Mouse (Mus musculus) hindbrain, embryonic 13.5 days (tissue): ENCODE data around the gene Gm45337. TPM values are rescaled to one million over a fixed set of nuclear protein-coding genes. Genes with fewer than 3 reads are reported as not detected.
"Not testable (repeated sequence)": the region's sequence is repeated elsewhere in the genome, so short reads cannot be mapped to it uniquely, and the experiment has no call there.

Experiments used
- ATAC-seq: fragments of 200-750 bp; cut with Nextera tagmentation; 2 replicates; pipeline ENCODE4 v1.8.0; 2017; ENCODE audit warnings: moderate TSS enrichment; ENCODE audit not compliant: low FRiP score
- H3K27ac ChIP-seq: fragments of 300-500 bp; sonication (generic); 2 replicates; pipeline ENCODE4 v1.5.1; 2015; ENCODE audit warnings: inconsistent platforms, mild to moderate bottlenecking, moderate library complexity
- H3K27me3 ChIP-seq: fragments of 300-500 bp; sonication (generic); 2 replicates; pipeline ENCODE4 v1.6.1; 2015; ENCODE audit warnings: mild to moderate bottlenecking, inconsistent platforms
- H3K36me3 ChIP-seq: fragments of 300-500 bp; sonication (generic); 2 replicates; pipeline ENCODE4 v1.6.1; 2015; ENCODE audit warnings: mild to moderate bottlenecking, inconsistent platforms
- H3K4me1 ChIP-seq: fragments of 300-500 bp; sonication (generic); replicated peaks from 2 replicates; pipeline ENCODE4 v1.6.1; 2015; ENCODE audit warnings: inconsistent platforms
- H3K4me2 ChIP-seq: fragments of 300-500 bp; sonication (generic); 2 replicates; pipeline ENCODE4 v1.6.1; 2015; ENCODE audit warnings: inconsistent platforms, mild to moderate bottlenecking, moderate library complexity
- H3K4me3 ChIP-seq: fragments of 300-500 bp; sonication (generic); 2 replicates; pipeline ENCODE4 v1.5.1; 2015; ENCODE audit warnings: mild to moderate bottlenecking, inconsistent platforms
- H3K9ac ChIP-seq: fragments of 300-500 bp; sonication (generic); 2 replicates; pipeline ENCODE4 v1.6.1; 2015; ENCODE audit warnings: mild to moderate bottlenecking, inconsistent platforms
- H3K9me3 ChIP-seq: fragments of 300-500 bp; sonication (generic); 2 replicates; pipeline ENCODE4 v1.6.1; 2016; ENCODE audit warnings: inconsistent platforms
- WGBS: fragments of 180-500 bp; shearing (Covaris S2); methylation state at CpG from one replicate; pipeline ENCODE4 v1.1.7; 2015; 5-methylcytosine and 5-hydroxymethylcytosine counted together
- polyA plus RNA-seq: library from polyadenylated mRNA; unstranded; fragments of >200 nt; fragmentation: Nextera tagmentation; extraction: Ambion mirVana; gene quantifications from 2 replicates; pipeline ENCODE4 v1.2.1, GENCODE M21; 2015

The Gm45337 gene
- polyA plus RNA-seq, 1 experiment from 2014 or later: not detected

DNA sequence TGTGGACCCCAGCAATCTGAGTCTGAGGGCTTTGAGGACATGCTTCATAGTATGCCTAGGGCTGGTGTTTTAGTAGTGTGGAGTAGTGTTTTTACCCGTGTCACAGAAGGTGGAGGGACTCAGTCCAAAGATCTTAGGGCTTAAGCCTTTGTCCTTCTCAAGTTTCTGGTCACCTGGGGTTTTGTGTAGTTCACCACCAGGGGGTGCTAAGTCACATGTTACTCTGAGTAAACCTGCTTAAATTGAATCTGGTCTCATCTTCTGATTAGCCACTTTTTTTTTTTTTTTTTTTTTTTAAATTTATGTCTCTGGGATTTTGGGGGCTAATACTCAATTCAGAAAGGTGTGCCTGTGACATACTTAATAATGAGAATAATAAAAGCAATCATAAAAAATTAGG lies 1.6 kb upstream of the Gm45337 start:
- Histone ChIP-seq H3K36me3 (no peaks in the 10 kb centered on the region), H3K9me3 (no peaks in the 10 kb centered on the region), H3K9ac (no peak overlapping the region), H3K4me3 (no peak overlapping the region), H3K4me2 (no peak overlapping the region), H3K27me3 (peaks cover 6% of the 10 kb centered on the region; the same call in 1 of the 2 replicates), H3K27ac (no peak overlapping the region), H3K4me1 (no peaks in the 10 kb centered on the region)
- 10% methylated on average over 1 of the region's 1 CpGs for WGBS
- no peak for ATAC-seq

DNA sequence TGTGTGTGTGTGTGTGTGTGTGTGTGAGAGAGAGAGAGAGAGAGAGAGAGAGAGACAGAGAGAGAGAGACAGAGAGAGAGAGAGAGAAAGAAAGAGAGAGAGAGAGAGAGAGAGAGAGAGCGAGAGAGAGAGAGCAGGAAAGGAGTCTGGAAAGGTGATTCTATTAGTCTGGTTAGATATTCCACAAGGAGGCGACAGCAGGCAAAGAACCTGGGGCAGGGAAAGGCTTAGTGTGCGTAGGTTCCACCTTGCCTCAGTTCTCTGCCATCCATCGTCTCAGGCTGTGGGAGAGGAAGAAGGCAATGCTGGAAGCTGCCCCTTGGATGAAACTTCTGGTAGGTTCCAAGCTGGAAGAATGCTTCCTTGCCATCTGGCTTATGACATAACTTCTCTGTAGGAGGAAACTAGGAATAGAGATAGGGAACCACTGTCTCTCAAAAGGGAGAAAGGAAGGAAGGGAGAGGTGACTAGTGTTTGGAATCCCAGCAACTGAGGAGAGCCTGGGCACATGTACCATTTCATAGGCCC lies 1.1 kb upstream of the Gm45337 start:
- Histone ChIP-seq H3K27ac (no peak overlapping the region), H3K27me3 (peaks cover 6% of the 10 kb centered on the region; the same call in 1 of the 2 replicates), H3K4me3 (no peak overlapping the region), H3K36me3 (no peaks in the 10 kb centered on the region), H3K9ac (no peak overlapping the region), H3K4me2 (no peak overlapping the region), H3K4me1 (no peaks in the 10 kb centered on the region), H3K9me3 (no peaks in the 10 kb centered on the region)
- ATAC-seq: no peak
- 51% methylated on average over 3 of the region's 4 CpGs for WGBS

DNA sequence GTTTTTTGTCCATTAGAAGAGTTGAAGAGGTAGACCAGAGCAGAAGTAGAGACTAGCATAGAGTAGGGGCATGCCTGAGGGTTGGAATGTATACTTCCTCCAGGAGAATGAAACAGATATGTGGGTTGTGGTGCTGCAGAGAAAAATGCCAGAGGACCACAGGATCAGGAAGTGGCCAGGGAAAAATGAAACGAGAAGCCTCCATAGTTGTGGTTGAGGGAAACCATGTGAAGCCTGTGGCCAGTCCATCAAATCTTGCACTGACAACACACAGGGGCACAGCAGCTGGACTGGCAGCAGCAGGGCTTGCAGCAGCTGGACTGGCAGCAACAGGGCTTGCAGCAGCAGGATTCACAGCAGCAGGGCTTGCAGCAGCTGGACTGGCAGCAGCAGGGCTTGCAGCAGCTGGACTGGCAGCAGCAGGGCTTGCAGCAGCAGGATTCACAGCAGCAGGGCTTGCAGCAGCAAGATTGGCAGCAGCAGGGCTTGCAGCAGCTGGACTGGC lies 849 bp downstream of the Gm45337 start:
- not testable (repeated sequence) for H3K36me3 ChIP-seq, H3K4me1 ChIP-seq, H3K4me2 ChIP-seq, H3K27me3 ChIP-seq, ATAC-seq, H3K9me3 ChIP-seq, H3K9ac ChIP-seq, H3K27ac ChIP-seq, H3K4me3 ChIP-seq
- 65% methylated on average over 1 of the region's 1 CpGs for WGBS

DNA sequence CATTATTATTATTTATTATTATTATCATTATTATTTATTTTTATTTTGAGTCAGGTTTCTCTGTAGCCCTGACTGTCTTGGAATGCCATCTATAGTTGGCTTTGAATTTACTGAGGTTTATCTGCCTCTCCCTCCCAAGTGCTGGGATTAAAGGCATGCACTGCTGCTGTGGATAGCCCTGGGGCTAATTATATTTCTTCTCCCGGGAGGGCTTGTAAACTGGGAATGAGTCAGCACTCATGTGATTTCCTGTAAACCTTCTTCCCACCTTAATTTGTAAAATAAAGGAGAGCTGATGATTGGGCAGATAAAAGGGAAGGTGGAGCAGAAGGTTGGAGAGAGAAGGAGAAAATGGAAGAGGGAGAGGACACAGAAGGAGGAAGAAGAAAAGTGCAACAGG lies 3.7 kb downstream of the Gm45337 start:
- Histone ChIP-seq H3K9ac (no peak overlapping the region), H3K4me1 (no peaks in the 10 kb centered on the region), H3K4me2 (no peak overlapping the region), H3K27me3 (peaks cover 6% of the 10 kb centered on the region; the same call in 1 of the 2 replicates), H3K27ac (no peak overlapping the region), H3K9me3 (no peaks in the 10 kb centered on the region), H3K36me3 (no peaks in the 10 kb centered on the region), H3K4me3 (no peak overlapping the region)
- ATAC-seq: no peak
- 49% methylated on average over 1 of the region's 1 CpGs for whole genome bisulfite sequencing

DNA sequence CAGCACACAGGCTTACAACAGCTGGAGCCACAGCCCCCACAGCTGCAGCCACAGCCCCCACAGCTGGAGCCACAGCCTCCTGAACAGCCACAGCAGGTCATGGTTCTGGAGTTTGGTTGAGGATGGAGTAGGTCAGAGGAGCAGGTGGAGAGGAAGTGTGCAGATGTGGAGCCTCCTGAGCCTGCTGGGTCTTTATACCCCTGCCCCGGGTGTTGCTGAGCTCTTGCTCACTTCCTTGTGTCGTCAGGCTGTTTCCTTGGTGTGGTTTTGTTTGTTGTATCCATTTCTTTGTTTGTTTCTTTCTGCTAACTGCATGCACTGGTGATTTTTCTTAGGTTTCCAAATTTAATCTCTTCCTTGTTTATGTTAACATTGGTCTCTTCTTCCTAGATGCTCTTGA lies 8.5 kb downstream of the Gm45337 start, which contains the start of gene Gm39115:
TSS of gene Gm39115 (minus strand) at position 101 of the 400 bp plus-strand sequence.
- not testable (repeated sequence) for ATAC-seq

DNA sequence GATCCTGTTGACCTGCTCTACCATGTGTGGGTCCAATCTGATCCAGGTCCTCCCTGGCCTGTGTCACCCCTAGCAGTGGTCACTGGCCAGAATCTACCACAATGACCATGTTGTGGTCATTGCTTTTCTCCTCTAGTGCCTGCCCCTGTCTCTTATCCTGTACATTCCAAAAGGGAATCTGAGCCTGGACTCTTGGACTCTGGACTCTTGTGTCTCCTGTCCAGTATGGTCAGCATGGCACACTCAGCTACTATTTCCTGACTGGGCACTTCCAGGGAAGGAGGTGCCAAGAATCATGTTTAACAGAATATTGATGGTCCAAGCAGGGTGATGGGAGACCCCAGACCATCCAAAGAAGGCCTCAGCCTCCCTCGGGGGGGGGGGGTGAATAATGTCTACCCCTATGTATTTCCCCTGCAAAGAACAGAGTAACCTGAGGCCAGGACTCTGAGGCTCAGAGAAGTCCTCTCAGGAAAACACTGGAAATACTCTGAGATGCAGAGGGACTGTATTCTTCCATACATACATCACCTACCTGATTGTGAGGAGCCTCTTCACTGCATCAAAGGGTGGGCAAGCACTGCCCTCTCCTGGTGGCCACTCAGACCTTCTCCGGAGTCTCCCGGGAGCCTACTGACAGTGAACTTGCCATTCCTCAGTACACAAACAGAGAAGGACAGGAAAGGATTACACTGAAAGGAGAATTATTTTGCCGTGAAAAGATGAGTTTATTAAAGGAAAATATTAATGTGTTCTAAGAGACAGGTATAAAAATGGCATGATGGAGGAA lies 10.0 kb downstream of the Gm45337 start:
- Histone ChIP-seq H3K36me3 (no peaks in the 10 kb centered on the region), H3K4me3 (no peak overlapping the region), H3K9me3 (no peaks in the 10 kb centered on the region), H3K4me1 (no peaks in the 10 kb centered on the region), H3K9ac (no peak overlapping the region), H3K27me3 (0 out of 2 replicates have a peak, but pooled peaks cover 6% of the 10 kb centered on the region), H3K4me2 (no peak overlapping the region), H3K27ac (no peak overlapping the region)
- ATAC-seq: no peak
- 67% methylated on average over 4 of the region's 4 CpGs for WGBS

More for the DNA sequence above, 8.5 kb downstream of the Gm45337 start, which contains the start of gene Gm39115:
- not testable (repeated sequence) for H3K4me3 ChIP-seq, H3K4me1 ChIP-seq, H3K9me3 ChIP-seq, H3K27me3 ChIP-seq, H3K36me3 ChIP-seq, H3K4me2 ChIP-seq, H3K9ac ChIP-seq, H3K27ac ChIP-seq
- 35% methylated on average over 2 of the region's 2 CpGs for WGBS

DNA sequence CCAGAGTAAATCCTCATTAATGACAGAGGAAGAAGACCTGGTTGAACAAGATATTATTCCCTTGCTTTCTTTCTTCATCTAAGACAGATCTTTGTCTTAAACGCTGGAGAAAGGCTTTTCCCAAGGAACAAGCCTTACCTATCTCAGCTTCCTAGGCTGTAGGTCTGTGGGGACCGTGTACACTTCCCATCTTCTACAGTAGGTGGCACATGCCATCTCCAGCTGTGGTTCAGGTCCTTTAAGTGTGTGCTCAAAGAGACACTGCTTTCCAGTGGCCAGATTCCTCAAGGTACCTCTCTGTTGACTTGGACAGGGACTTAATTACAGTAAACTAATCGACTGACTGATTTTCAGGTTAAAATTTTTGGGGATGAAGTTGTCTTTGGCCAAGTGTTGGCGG lies 15.6 kb downstream of the Gm45337 start:
- H3K9ac ChIP-seq: no peak overlapping the region
- H3K4me3 ChIP-seq: no peak overlapping the region
- H3K4me1 ChIP-seq: no peaks in the 10 kb centered on the region
- no peak overlapping the region for H3K4me2 ChIP-seq
- no peaks in the 10 kb centered on the region for H3K36me3 ChIP-seq
- H3K27ac ChIP-seq: no peak overlapping the region
- WGBS: 68% methylated on average over 4 of the region's 4 CpGs
- ATAC-seq: no peak
- no peaks in the 10 kb centered on the region for H3K9me3 ChIP-seq
- 0 out of 2 replicates have a peak, but pooled peaks cover 6% of the 10 kb centered on the region for H3K27me3 ChIP-seq

DNA sequence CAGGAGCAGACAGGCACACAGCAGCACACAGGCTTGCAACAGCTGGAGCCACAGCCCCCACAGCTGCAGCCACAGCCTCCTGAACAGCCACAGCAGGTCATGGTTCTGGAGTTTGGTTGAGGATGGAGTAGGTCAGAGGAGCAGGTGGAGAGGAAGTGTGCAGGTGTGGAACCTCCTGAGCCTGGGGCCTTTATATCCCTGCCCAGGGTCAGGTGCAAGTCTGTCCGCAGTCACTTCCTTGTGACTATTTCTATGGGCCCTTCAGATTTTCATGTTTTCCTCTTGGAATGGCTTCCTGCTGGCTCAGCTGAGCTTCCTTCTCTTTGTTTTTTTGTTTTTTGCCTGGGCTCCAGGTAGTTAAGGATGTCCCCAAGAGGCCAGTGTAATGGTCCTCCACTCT lies 23.8 kb downstream of the Gm45337 start, which contains the start of gene Gm45618:
TSS of gene Gm45618 (minus strand) at position 101 of the 400 bp plus-strand sequence.
- not testable (repeated sequence) for H3K4me2 ChIP-seq, H3K4me1 ChIP-seq, H3K27me3 ChIP-seq, H3K9ac ChIP-seq, ATAC-seq, H3K4me3 ChIP-seq, H3K36me3 ChIP-seq, H3K27ac ChIP-seq, H3K9me3 ChIP-seq
- 100% methylated on average over 1 of the region's 1 CpGs for WGBS

DNA sequence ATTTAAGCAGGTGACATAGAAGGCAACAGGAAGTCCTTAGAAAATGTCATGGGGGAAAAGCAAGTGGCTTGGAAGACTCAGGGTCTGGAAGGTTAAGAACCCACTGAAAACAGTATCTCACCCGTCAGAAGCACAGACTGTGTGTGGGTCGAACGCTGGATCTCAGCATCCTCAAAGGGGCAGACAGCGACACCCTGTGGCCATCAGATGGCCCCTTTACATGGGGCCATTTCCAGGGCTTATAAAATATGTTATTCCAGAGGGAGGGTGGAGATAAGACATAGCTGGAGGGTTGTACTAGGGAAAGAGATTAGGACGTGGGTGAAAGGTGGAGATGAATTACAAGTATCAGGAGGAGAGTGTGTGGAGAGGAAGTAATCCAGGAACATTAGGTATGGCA lies 24.8 kb downstream of the Gm45337 start:
- Histone ChIP-seq H3K36me3 (no peaks in the 10 kb centered on the region), H3K27me3 (no peaks in the 10 kb centered on the region), H3K9me3 (no peaks in the 10 kb centered on the region), H3K4me3 (no peak overlapping the region), H3K4me2 (no peak overlapping the region), H3K9ac (no peak overlapping the region), H3K4me1 (no peaks in the 10 kb centered on the region), H3K27ac (no peak overlapping the region)
- no peak for ATAC-seq
- 17% methylated on average over 5 of the region's 5 CpGs for WGBS

DNA sequence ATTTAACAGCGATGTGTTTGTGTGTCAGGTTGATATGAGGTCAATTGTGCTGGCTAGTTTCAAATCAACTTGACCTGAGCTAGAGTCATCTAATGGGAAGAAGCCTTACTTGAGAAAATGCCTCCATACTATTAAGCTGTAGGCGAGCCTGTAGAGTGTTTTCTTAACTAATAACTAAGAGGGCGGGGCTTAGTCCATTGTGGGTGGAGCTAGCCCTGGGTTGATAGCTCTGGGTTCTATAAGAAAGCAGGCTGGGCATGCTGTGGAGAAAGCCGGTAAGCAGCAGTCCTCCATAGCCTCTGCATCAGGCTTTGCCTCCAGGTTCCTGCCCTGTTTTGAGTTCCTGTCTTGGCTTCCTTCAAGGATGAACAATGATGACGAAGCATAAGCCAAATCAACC lies 39.7 kb downstream of the Gm45337 start:
- WGBS: 66% methylated on average over 5 of the region's 5 CpGs
- Histone ChIP-seq H3K9ac (no peak overlapping the region), H3K4me2 (no peak overlapping the region), H3K36me3 (no peaks in the 10 kb centered on the region), H3K4me3 (no peak overlapping the region), H3K27ac (no peak overlapping the region), H3K4me1 (no peaks in the 10 kb centered on the region), H3K9me3 (no peaks in the 10 kb centered on the region), H3K27me3 (no peaks in the 10 kb centered on the region)
- ATAC-seq: no peak

DNA sequence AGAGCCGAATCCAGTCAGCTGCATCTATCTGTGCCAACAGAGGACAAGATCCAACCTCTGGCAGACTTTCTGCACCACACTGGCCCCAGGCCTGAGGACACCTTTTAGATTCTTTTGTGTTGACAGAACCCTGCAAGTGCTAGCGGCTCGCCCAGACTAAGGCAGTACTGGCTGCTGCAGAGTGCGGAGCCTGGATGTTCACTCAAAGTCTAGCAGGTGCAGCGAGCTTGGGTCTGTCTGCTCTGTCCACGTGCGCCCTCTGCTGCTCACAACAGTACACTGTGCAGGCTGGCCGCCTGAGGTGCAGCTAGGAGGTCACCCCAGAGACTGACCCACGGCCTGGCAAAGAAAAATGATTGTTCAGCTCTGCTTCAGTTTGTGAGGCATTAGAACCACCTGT lies 46.6 kb downstream of the Gm45337 start:
- H3K27ac ChIP-seq: no peak overlapping the region
- peaks cover 34% of the 10 kb centered on the region for H3K4me1 ChIP-seq
- no peaks in the 10 kb centered on the region for H3K36me3 ChIP-seq
- no peak overlapping the region for H3K4me3 ChIP-seq
- no peaks in the 10 kb centered on the region for H3K9me3 ChIP-seq
- peak; percentile 45; the same call in 1 of the 2 replicates for ATAC-seq
- peak overlapping the region; percentile 14; the same call in 1 of the 2 replicates for H3K4me2 ChIP-seq
- 0 out of 2 replicates have a peak overlapping the region, but pooled peaks have one; percentile 26 for H3K9ac ChIP-seq
- WGBS: 8% methylated on average over 9 of the region's 9 CpGs
- H3K27me3 ChIP-seq: peaks cover 11% of the 10 kb centered on the region

DNA sequence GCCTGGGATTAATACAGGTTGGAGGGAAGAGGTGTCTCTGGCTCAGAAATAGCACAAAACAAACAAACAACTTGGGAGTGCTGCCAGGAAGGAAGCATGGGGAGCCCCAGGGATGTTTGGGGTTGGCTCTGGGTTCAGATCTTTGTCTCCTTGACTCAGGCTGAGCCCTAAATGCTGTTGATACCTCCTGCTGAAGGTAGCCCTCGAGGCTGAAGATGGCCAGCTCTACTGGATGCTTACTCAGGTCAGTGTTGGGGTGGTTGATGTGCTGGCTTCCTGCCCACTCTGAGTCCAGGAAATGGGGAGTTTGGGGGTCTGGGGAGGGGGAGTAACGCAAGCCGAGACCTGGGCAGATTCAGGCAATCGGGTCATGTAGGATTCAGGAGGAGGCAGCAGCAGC lies 47.7 kb downstream of the Gm45337 start:
- Histone ChIP-seq H3K4me2 (peak overlapping the region; percentile 79; the same call in 1 of the 2 replicates), H3K9ac (no peak overlapping the region)

More for the DNA sequence above, 47.7 kb downstream of the Gm45337 start:
- ATAC-seq: no peak
- Histone ChIP-seq H3K36me3 (no peaks in the 10 kb centered on the region), H3K9me3 (no peaks in the 10 kb centered on the region), H3K4me1 (peaks cover 45% of the 10 kb centered on the region), H3K27me3 (peaks cover 11% of the 10 kb centered on the region), H3K27ac (no peak overlapping the region), H3K4me3 (peak overlapping the region; percentile 88; the same call in 1 of the 2 replicates)
- WGBS: 69% methylated on average over 4 of the region's 4 CpGs
